ENCODE assay signal across 8 mouse cellular contexts in genomic region chr1:151034993-151035592, GRCm38 (mm10). TPM values are rescaled to one million over a fixed set of nuclear protein-coding genes. Genes with fewer than 3 reads are reported as not detected.
DNase-seq lines count a peak whose midpoint lies in the region; ATAC-seq and TF ChIP-seq lines count a peak whose summit lies in the region.

No protein-coding gene starts in this region.

- peak overlapping the region; percentile 90 for H3K4me2 ChIP-seq in CH12.LX (ENCODE audit: insufficient read depth, low read depth, poor library complexity, severe bottlenecking)
- H3K4me2 ChIP-seq in liver, embryonic 13.5 days, result no peak overlapping the region

- TF ChIP-seq RAD21 in CH12.LX (IDR thresholded peaks at IDR 0.05; ENCODE audit: low read depth, low read length), result peak; percentile 84

- in situ Hi-C loops in CH12.LX (cut with MboI; ENCODE audit: low pct_ligation_motif_present, low pct_unique_long_range_greater_than_20kb, low sequenced_read_pairs), result no loop called here

- peak; percentile 66 for DNase-seq in CH12.LX (ENCODE audit: extremely low read depth)
- peak; percentile 30 for DNase-seq in adrenal gland, adult 8-10 months
- peak; percentile 64 for DNase-seq in embryonic facial prominence, embryonic 10.5 days (ENCODE audit: low spot score)
- peak; percentile 73 to 79 for DNase-seq in heart, postnatal 14 days
- peak; percentile 77 for DNase-seq in kidney, postnatal 14 days
- DNase-seq in liver, embryonic 13.5 days, result peak; percentile 15
- DNase-seq in neural tube, embryonic 10.5 days (ENCODE audit: extremely low spot score, low spot score), result peak; percentile 72
- DNase-seq in thymus, adult 18-20 months, result peak; percentile 9 to 16

- no peaks in the 10 kb centered on the region for H3K9me3 ChIP-seq in CH12.LX (replicated peaks; ENCODE audit: low read length)
- no peaks in the 10 kb centered on the region for H3K9me3 ChIP-seq in embryonic facial prominence, embryonic 10.5 days
- H3K9me3 ChIP-seq in liver, embryonic 13.5 days (replicated peaks), result no peaks in the 10 kb centered on the region

- peaks cover 0 to 5% of the 10 kb centered on the region in 2 experiments; a peak in 3 of 4 replicates for H3K4me1 ChIP-seq in CH12.LX (ENCODE audit: control insufficient read depth in 1 of 2, insufficient read depth in 2 of 2)
- H3K4me1 ChIP-seq in embryonic facial prominence, embryonic 10.5 days, result peaks cover 8% of the 10 kb centered on the region
- peaks cover 8% of the 10 kb centered on the region for H3K4me1 ChIP-seq in liver, embryonic 13.5 days (replicated peaks)

- intact Hi-C loops in heart, postnatal 14 days (cut with DNase I), result loop anchor here (2.0 to 5.0 kb wide), 3 partner anchors 44 to 352 kb away; no protein-coding TSS in a partner anchor

- TF ChIP-seq EP300 in CH12.LX (IDR thresholded peaks at IDR 0.05; ENCODE audit: low read length), result no peak

- no peaks in the 10 kb centered on the region for H3K79me2 ChIP-seq in CH12.LX (replicated peaks; ENCODE audit: control insufficient read depth, extremely low read depth, insufficient read depth, poor library complexity, severe bottlenecking)

- TF ChIP-seq CTCF in CH12.LX (conservative IDR thresholded peaks at IDR 0.05 in 1 of 2, IDR thresholded peaks at IDR 0.05 in 1 of 2; ENCODE audit: low read depth in 2 of 2, low read length in 2 of 2), result peak; percentile 75 to 85

- WGBS in embryonic facial prominence, embryonic 10.5 days, result 3% methylated on average over 5 of the region's 5 CpGs
- under 1% methylated on average over 5 of the region's 5 CpGs for WGBS in liver, embryonic 13.5 days (ENCODE audit: insufficient replicate concordance)

- H3K36me3 ChIP-seq in CH12.LX (replicated peaks in 1 of 2; ENCODE audit: control insufficient read depth in 1 of 2, insufficient read depth in 1 of 2, low read length in 1 of 2), result no peaks in the 10 kb centered on the region
- no peaks in the 10 kb centered on the region for H3K36me3 ChIP-seq in embryonic facial prominence, embryonic 10.5 days (replicated peaks)
- no peaks in the 10 kb centered on the region for H3K36me3 ChIP-seq in liver, embryonic 13.5 days

- 0 out of 2 replicates have a peak, but pooled peaks have one; percentile 48 for ATAC-seq in liver, embryonic 13.5 days (ENCODE audit: low read depth)

- no peak for TF ChIP-seq POLR2A in CH12.LX (IDR thresholded peaks at IDR 0.05; ENCODE audit: low read depth, low read length)

- H3K27ac ChIP-seq in CH12.LX (ENCODE audit: insufficient read depth, low read depth), result no peak overlapping the region
- H3K27ac ChIP-seq in embryonic facial prominence, embryonic 10.5 days (replicated peaks), result no peak overlapping the region
- no peak overlapping the region for H3K27ac ChIP-seq in liver, embryonic 13.5 days

- H3K27me3 ChIP-seq in CH12.LX (replicated peaks), result no peaks in the 10 kb centered on the region
- H3K27me3 ChIP-seq in embryonic facial prominence, embryonic 10.5 days (replicated peaks; ENCODE audit: low read depth, poor library complexity, severe bottlenecking), result 0 out of 2 replicates have a peak, but pooled peaks cover 3% of the 10 kb centered on the region
- no peaks in the 10 kb centered on the region for H3K27me3 ChIP-seq in liver, embryonic 13.5 days

- dilution Hi-C loops in CH12.LX (cut with MboI; ENCODE audit: extremely low pct_ligation_motif_present, extremely low pct_unique_long_range_greater_than_20kb, low sequenced_read_pairs), result no loop called here

- H3K4me3 ChIP-seq in CH12.LX (replicated peaks in 1 of 3; ENCODE audit: low read depth in 2 of 3, low read length in 2 of 3, poor library complexity in 1 of 3), result no peak overlapping the region
- H3K4me3 ChIP-seq in embryonic facial prominence, embryonic 10.5 days, result no peak overlapping the region
- no peak overlapping the region for H3K4me3 ChIP-seq in liver, embryonic 13.5 days (replicated peaks)

- H3K9ac ChIP-seq in CH12.LX (ENCODE audit: insufficient read depth, low read depth), result no peak overlapping the region
- no peak overlapping the region for H3K9ac ChIP-seq in liver, embryonic 13.5 days

TF ChIP-seq in CH12.LX, 34 proteins besides CTCF, POLR2A, EP300 and RAD21:
- no peak for TF ChIP-seq PAX5 (IDR thresholded peaks at IDR 0.05; ENCODE audit: low read length)
- no peak for TF ChIP-seq MAFK (IDR thresholded peaks at IDR 0.05; ENCODE audit: insufficient replicate concordance, low read length)
- TF ChIP-seq ZMIZ1 (IDR thresholded peaks at IDR 0.05; ENCODE audit: low read depth, low read length), result no peak
- no peak for TF ChIP-seq SIN3A (IDR thresholded peaks at IDR 0.05; ENCODE audit: low read length)
- TF ChIP-seq POLR2AphosphoS2 (IDR thresholded peaks at IDR 0.05; ENCODE audit: low read depth, low read length), result no peak
- no peak for TF ChIP-seq KAT2A (IDR thresholded peaks at IDR 0.05; ENCODE audit: insufficient replicate concordance, low read length)
- TF ChIP-seq IRF4 (IDR thresholded peaks at IDR 0.05; ENCODE audit: low read depth, low read length), result peak; percentile 41; the same call in 1 of the 2 replicates
- no peak for TF ChIP-seq E2F4 (IDR thresholded peaks at IDR 0.05; ENCODE audit: insufficient replicate concordance, low read depth, low read length)
- peak; percentile 45; the same call in 1 of the 2 replicates for TF ChIP-seq ZC3H11A (IDR thresholded peaks at IDR 0.05; ENCODE audit: low read depth, low read length)
- no peak for TF ChIP-seq CHD2 (IDR thresholded peaks at IDR 0.05; ENCODE audit: low read length)
- no peak for TF ChIP-seq MAZ (IDR thresholded peaks at IDR 0.05; ENCODE audit: low read depth, low read length)
- no peak for TF ChIP-seq TBP (conservative IDR thresholded peaks at IDR 0.05; ENCODE audit: low read depth, low read length)
- no peak for TF ChIP-seq MAX (IDR thresholded peaks at IDR 0.05; ENCODE audit: low read length)
- TF ChIP-seq SMC3 (IDR thresholded peaks at IDR 0.05; ENCODE audit: low read depth, low read length), result peak; percentile 78
- TF ChIP-seq ELF1 (IDR thresholded peaks at IDR 0.05; ENCODE audit: low read depth, low read length), result no peak
- TF ChIP-seq USF2 (conservative IDR thresholded peaks at IDR 0.05; ENCODE audit: low read depth, low read length), result no peak
- TF ChIP-seq CHD1 (IDR thresholded peaks at IDR 0.05; ENCODE audit: low read depth, low read length), result no peak
TF ChIP-seq in CH12.LX: peak in this region for 3.

RNA-seq across cellular contexts. Expression of gene Hmcn1, which starts 41.9 kb away (rescaled TPM):
- under 0.01 TPM in 2 replicates for total RNA-seq in CH12.LX (2012; rRNA removed)
- total RNA-seq in CH12.LX (2014; rRNA removed), result 0.01 TPM in 2 replicates
- polyA plus RNA-seq in CH12.LX (2012; ENCODE audit: insufficient read length, low read depth), result 0.01 and 0.04 TPM in 2 replicates
- total RNA-seq in adrenal gland, adult 8-10 months (2022), result 1 to 10 TPM; 1.2 to 2.5 (median 1.8) TPM
- polyA plus RNA-seq in embryonic facial prominence, embryonic 10.5 days (2016; fragmentation: Nextera tagmentation; extraction: Ambion mirVana), result 15.3 and 19.0 TPM in 2 replicates
- total RNA-seq in heart, postnatal 14 days (2021), result 10 to 100 TPM; 24.6 to 25.6 TPM
- 1.9 and 2.6 TPM in 2 replicates for polyA plus RNA-seq in liver, embryonic 13.5 days (2015; fragmentation: Nextera tagmentation; extraction: Ambion mirVana)

Comparison
In these comparisons a context has a peak if more than half of its experiments do, and no peak if none do; other contexts are left out.
1. DNase-seq: peak in every context shown above with its lines; median percentile 77 in kidney, postnatal 14 days; 76 in heart, postnatal 14 days; 72 in neural tube, embryonic 10.5 days; 66 in CH12.LX; 64 in embryonic facial prominence, embryonic 10.5 days; 30 in adrenal gland, adult 8-10 months; 15 in liver, embryonic 13.5 days; 12 in thymus, adult 18-20 months.
2. RNA of gene Hmcn1, which starts 41.9 kb away (total RNA-seq): 24.6 to 25.6 TPM in heart, postnatal 14 days; 1.2 to 2.5 TPM in adrenal gland, adult 8-10 months and under 0.01 to 0.01 TPM in CH12.LX; every median in the first group is over 4 times any median in the second.